Mouse (Mus musculus) heart, embryonic 11.5 days (tissue): ENCODE measurements around the gene Cacna1d. TPM values are rescaled to one million over a fixed set of nuclear protein-coding genes. Genes with fewer than 3 reads are reported as not detected.
A peak's percentile ranks its signal among the peaks of the same experiment; 100 is the strongest.

Experiments used
- ATAC-seq: fragments of 200-750 bp; cut with Nextera tagmentation; replicated peaks from 2 replicates; pipeline ENCODE4 v1.8.0; 2017; ENCODE audit warnings: moderate library complexity; ENCODE audit not compliant: insufficient number of reproducible peaks, low FRiP score, low TSS enrichment
- H3K27ac ChIP-seq: fragments of 300-500 bp; sonication (generic); 2 replicates; pipeline ENCODE4 v1.5.1; 2014; ENCODE audit warnings: mild to moderate bottlenecking, low read depth, low read length
- H3K27me3 ChIP-seq: fragments of 300-500 bp; sonication (generic); 2 replicates; pipeline ENCODE4 v1.6.1; 2014; ENCODE audit warnings: mild to moderate bottlenecking, low read length, mixed read lengths; ENCODE audit not compliant: control insufficient read depth, insufficient read depth
- H3K36me3 ChIP-seq: fragments of 300-500 bp; sonication (generic); 2 replicates; pipeline ENCODE4 v1.6.1; 2014; ENCODE audit warnings: mild to moderate bottlenecking, low read length, moderate library complexity, mixed read lengths; ENCODE audit not compliant: control insufficient read depth, insufficient read depth
- H3K4me1 ChIP-seq: fragments of 300-500 bp; sonication (generic); 2 replicates; pipeline ENCODE4 v1.6.1; 2014; ENCODE audit warnings: low read length; ENCODE audit not compliant: control insufficient read depth, insufficient read depth
- H3K4me2 ChIP-seq: fragments of 300-500 bp; sonication (generic); 2 replicates; pipeline ENCODE4 v1.6.1; 2014; ENCODE audit warnings: mild to moderate bottlenecking, moderate library complexity
- H3K4me3 ChIP-seq: fragments of 300-500 bp; sonication (generic); 2 replicates; pipeline ENCODE4 v1.5.1; 2014; ENCODE audit warnings: low read depth, low read length
- H3K9ac ChIP-seq: fragments of 300-500 bp; sonication (generic); 2 replicates; pipeline ENCODE4 v1.6.1; 2014; ENCODE audit warnings: mild to moderate bottlenecking, low read depth, low read length, moderate library complexity
- H3K9me3 ChIP-seq: fragments of 300-500 bp; sonication (generic); replicated peaks from 2 replicates; pipeline ENCODE4 v1.6.1; 2016; ENCODE audit warnings: low read length; ENCODE audit not compliant: control insufficient read depth
- WGBS: fragments of 180-500 bp; shearing (Covaris S2); extraction: QIAGEN DNeasy Blood & Tissue Kit; methylation state at CpG from one replicate; pipeline ENCODE4 v1.1.7; 2014; ENCODE audit not compliant: insufficient replicate concordance; 5-methylcytosine and 5-hydroxymethylcytosine counted together
- polyA plus RNA-seq: library from polyadenylated mRNA; unstranded; fragments of >200 nt; fragmentation: Nextera tagmentation; extraction: Ambion mirVana; gene quantifications from 2 replicates; pipeline ENCODE4 v1.2.1, GENCODE M21; 2014

Cacna1d gene
- polyA plus RNA-seq, 1 experiment from 2014 or later, result 17.5 TPM

GRCm38 (mm10) chr14:30360478-30360877 lies 130.8 kb downstream of the Cacna1d start:
- no peak overlapping the region for H3K27ac ChIP-seq
- no peaks in the 10 kb centered on the region for H3K36me3 ChIP-seq
- H3K9me3 ChIP-seq, result no peaks in the 10 kb centered on the region
- no peak overlapping the region for H3K9ac ChIP-seq
- peaks cover 4% of the 10 kb centered on the region; the same call in 1 of the 2 replicates for H3K27me3 ChIP-seq
- no peak overlapping the region for H3K4me3 ChIP-seq
- ATAC-seq, result no peak
- H3K4me2 ChIP-seq, result no peak overlapping the region
- WGBS, result 74% methylated on average over 4 of the region's 4 CpGs
- H3K4me1 ChIP-seq, result no peaks in the 10 kb centered on the region

GRCm38 (mm10) chr14:30360004-30360403 lies 131.3 kb downstream of the Cacna1d start:
- Histone ChIP-seq H3K4me1 (no peaks in the 10 kb centered on the region), H3K9ac (no peak overlapping the region), H3K27me3 (peaks cover 7% of the 10 kb centered on the region; the same call in 1 of the 2 replicates), H3K27ac (no peak overlapping the region), H3K36me3 (no peaks in the 10 kb centered on the region), H3K4me2 (no peak overlapping the region), H3K9me3 (no peaks in the 10 kb centered on the region), H3K4me3 (no peak overlapping the region)
- 67% methylated on average over 6 of the region's 6 CpGs for WGBS
- ATAC-seq, result no peak

GRCm38 (mm10) chr14:30358028-30358427 lies 133.2 kb downstream of the Cacna1d start:
- no peaks in the 10 kb centered on the region for H3K9me3 ChIP-seq
- 70% methylated on average over 1 of the region's 1 CpGs for WGBS
- H3K36me3 ChIP-seq, result no peaks in the 10 kb centered on the region
- no peak overlapping the region for H3K27ac ChIP-seq
- no peak for ATAC-seq
- H3K27me3 ChIP-seq, result peaks cover 10% of the 10 kb centered on the region; the same call in 1 of the 2 replicates
- peaks cover 4% of the 10 kb centered on the region; the same call in 1 of the 2 replicates for H3K4me1 ChIP-seq
- no peak overlapping the region for H3K4me2 ChIP-seq
- no peak overlapping the region for H3K9ac ChIP-seq
- no peak overlapping the region for H3K4me3 ChIP-seq

GRCm38 (mm10) chr14:30356456-30356855 lies 134.8 kb downstream of the Cacna1d start:
- no peak for ATAC-seq
- Histone ChIP-seq H3K4me3 (no peak overlapping the region), H3K36me3 (no peaks in the 10 kb centered on the region), H3K27me3 (peaks cover 14% of the 10 kb centered on the region; the same call in 1 of the 2 replicates), H3K27ac (no peak overlapping the region), H3K9me3 (no peaks in the 10 kb centered on the region), H3K4me2 (no peak overlapping the region), H3K9ac (no peak overlapping the region), H3K4me1 (peaks cover 7% of the 10 kb centered on the region; the same call in 1 of the 2 replicates)
- WGBS, result 74% methylated on average over 3 of the region's 3 CpGs

GRCm38 (mm10) chr14:30354761-30355160 lies 136.5 kb downstream of the Cacna1d start:
- WGBS, result 47% methylated on average over 3 of the region's 3 CpGs
- Histone ChIP-seq H3K27ac (no peak overlapping the region), H3K27me3 (peaks cover 14% of the 10 kb centered on the region; the same call in 1 of the 2 replicates), H3K4me3 (no peak overlapping the region), H3K4me2 (no peak overlapping the region), H3K9ac (no peak overlapping the region), H3K9me3 (no peaks in the 10 kb centered on the region), H3K4me1 (peaks cover 10% of the 10 kb centered on the region; the same call in 1 of the 2 replicates), H3K36me3 (no peaks in the 10 kb centered on the region)
- no peak for ATAC-seq

GRCm38 (mm10) chr14:30354127-30354463 lies 137.2 kb downstream of the Cacna1d start:
- WGBS, result 9% methylated on average over 8 of the region's 8 CpGs
- no peak overlapping the region for H3K27ac ChIP-seq
- peak overlapping the region; percentile 79; the same call in 1 of the 2 replicates for H3K9ac ChIP-seq

GRCm38 (mm10) chr14:30353291-30354126 lies 137.7 kb downstream of the Cacna1d start:
- Histone ChIP-seq H3K36me3 (no peaks in the 10 kb centered on the region), H3K4me3 (peak overlapping the region; percentile 65), H3K4me2 (peak overlapping the region; percentile 91), H3K9ac (peak overlapping the region; percentile 79; the same call in 1 of the 2 replicates), H3K9me3 (no peaks in the 10 kb centered on the region), H3K27me3 (peaks cover 14% of the 10 kb centered on the region; the same call in 1 of the 2 replicates), H3K4me1 (peaks cover 10% of the 10 kb centered on the region; the same call in 1 of the 2 replicates), H3K27ac (no peak overlapping the region)
- no peak; the same call in 1 of the 2 replicates for ATAC-seq
- WGBS, result under 1% methylated on average over 79 of the region's 114 CpGs

More at GRCm38 (mm10) chr14:30354127-30354463, 137.2 kb downstream of the Cacna1d start:
- H3K9me3 ChIP-seq, result no peaks in the 10 kb centered on the region
- H3K4me1 ChIP-seq, result peaks cover 10% of the 10 kb centered on the region; the same call in 1 of the 2 replicates
- peak overlapping the region; percentile 65 for H3K4me3 ChIP-seq
- no peaks in the 10 kb centered on the region for H3K36me3 ChIP-seq
- H3K4me2 ChIP-seq, result peak overlapping the region; percentile 91
- peaks cover 14% of the 10 kb centered on the region; the same call in 1 of the 2 replicates for H3K27me3 ChIP-seq
- ATAC-seq, result no peak

- H3K4me3 ChIP-seq, result peak overlapping the region; percentile 65
- WGBS, result under 1% methylated on average over 10 of the region's 10 CpGs
- no peaks in the 10 kb centered on the region for H3K9me3 ChIP-seq
- peaks cover 14% of the 10 kb centered on the region; the same call in 1 of the 2 replicates for H3K27me3 ChIP-seq
- ATAC-seq, result no peak
- peaks cover 10% of the 10 kb centered on the region; the same call in 1 of the 2 replicates for H3K4me1 ChIP-seq
- no peak overlapping the region; the same call in 1 of the 2 replicates for H3K9ac ChIP-seq
- no peak overlapping the region for H3K27ac ChIP-seq
- peak overlapping the region; percentile 91 for H3K4me2 ChIP-seq
- H3K36me3 ChIP-seq, result no peaks in the 10 kb centered on the region
These were observed 138.3 kb downstream of the Cacna1d start for GRCm38 (mm10) chr14:30352951-30353270.
